Mouse (Mus musculus) embryonic facial prominence, embryonic 14.5 days (tissue): ENCODE measurements around the gene Fxr2. TPM values are rescaled to one million over a fixed set of nuclear protein-coding genes. Genes with fewer than 3 reads are reported as not detected.

ENCODE experiments used
- ATAC-seq: fragments of 200-750 bp; cut with Nextera tagmentation; 2 replicates; pipeline ENCODE4 v1.8.0; 2017; ENCODE audit warnings: low read depth, moderate number of reproducible peaks, moderate TSS enrichment
- DNase-seq: peaks from one replicate; pipeline ENCODE4 v3.0.0-alpha.2; 2015; ENCODE audit warnings: low spot score
- H3K27ac ChIP-seq: fragments of 300-500 bp; sonication (generic); replicated peaks from 2 replicates; pipeline ENCODE4 v1.5.1; 2014; ENCODE audit warnings: low read depth, mild to moderate bottlenecking, low read length, moderate library complexity
- H3K27me3 ChIP-seq: fragments of 300-500 bp; sonication (generic); replicated peaks from 2 replicates; pipeline ENCODE4 v1.6.1; 2014; ENCODE audit warnings: low read length; ENCODE audit not compliant: control insufficient read depth, insufficient read depth
- H3K36me3 ChIP-seq: fragments of 300-500 bp; sonication (generic); 2 replicates; pipeline ENCODE4 v1.6.1; 2014; ENCODE audit warnings: low read length, mixed read lengths; ENCODE audit not compliant: control insufficient read depth, insufficient read depth
- H3K4me1 ChIP-seq: fragments of 300-500 bp; sonication (generic); 2 replicates; pipeline ENCODE4 v1.6.1; 2014; ENCODE audit warnings: antibody characterized with exemption, low read length; ENCODE audit not compliant: control insufficient read depth, insufficient read depth
- H3K4me2 ChIP-seq: fragments of 300-500 bp; sonication (generic); 2 replicates; pipeline ENCODE4 v1.6.1; 2014; ENCODE audit warnings: low read depth, mild to moderate bottlenecking, low read length, moderate library complexity, mixed read lengths
- H3K4me3 ChIP-seq: fragments of 300-500 bp; sonication (generic); 2 replicates; pipeline ENCODE4 v1.5.1; 2014; ENCODE audit warnings: low read depth, mild to moderate bottlenecking, low read length
- H3K9ac ChIP-seq: fragments of 300-500 bp; sonication (generic); 2 replicates; pipeline ENCODE4 v1.6.1; 2014; ENCODE audit warnings: low read depth, mild to moderate bottlenecking, low read length, moderate library complexity, mixed read lengths
- H3K9me3 ChIP-seq: fragments of 300-500 bp; sonication (generic); 2 replicates; pipeline ENCODE4 v1.6.1; 2016; ENCODE audit warnings: low read length; ENCODE audit not compliant: control insufficient read depth
- WGBS: fragments of 180-500 bp; shearing (Covaris S2); extraction: QIAGEN DNeasy Blood & Tissue Kit; methylation state at CpG from one replicate; pipeline ENCODE4 v1.1.7; 2014; 5-methylcytosine and 5-hydroxymethylcytosine counted together
- polyA plus RNA-seq: library from polyadenylated mRNA; unstranded; fragments of >200 nt; fragmentation: Nextera tagmentation; extraction: Ambion mirVana; gene quantifications from 2 replicates; pipeline ENCODE4 v1.2.1, GENCODE M21; 2014

Gene Fxr2
- polyA plus RNA-seq: 25.4 and 26.3 TPM in 2 replicates

DNA sequence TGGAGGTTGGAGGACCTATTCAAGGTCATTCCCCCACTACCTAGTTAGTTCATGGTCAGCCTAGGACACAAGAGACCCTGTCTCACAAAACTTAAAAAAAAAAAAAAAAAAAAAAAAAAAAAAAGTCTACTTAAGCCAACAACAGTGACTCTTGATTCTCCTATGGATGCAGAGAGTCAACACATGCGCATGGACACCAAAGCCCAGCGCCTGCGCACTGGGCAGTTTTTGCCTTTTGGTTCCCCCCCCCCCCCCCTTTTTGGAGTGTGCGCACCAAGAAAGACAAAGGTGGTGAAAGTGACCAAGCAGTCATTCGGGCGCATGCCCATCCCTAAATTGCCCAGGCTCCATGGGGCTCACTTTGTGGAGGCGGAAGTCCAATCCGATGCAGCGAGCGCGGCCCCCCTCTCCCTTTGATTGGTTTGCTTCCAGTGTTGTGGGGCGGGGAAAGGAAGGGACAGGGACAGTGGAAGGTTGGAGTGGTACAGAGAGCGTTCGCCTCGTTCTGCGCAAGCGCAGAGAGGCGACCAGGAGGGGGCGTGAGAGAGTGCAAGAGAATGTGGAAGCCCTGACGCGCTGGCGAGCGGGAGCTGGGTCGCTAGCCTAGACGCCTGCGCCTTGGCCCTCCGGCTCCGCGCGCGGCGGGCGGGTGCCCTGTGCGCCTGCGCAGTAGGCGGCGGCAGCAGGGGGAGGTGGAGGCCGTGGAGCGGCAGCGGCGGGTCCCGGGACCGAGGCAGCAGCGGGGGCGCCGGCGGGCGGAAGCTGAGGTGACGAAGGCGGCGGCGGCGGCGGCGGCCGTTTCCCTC is at the start of gene Fxr2:
Fxr2 (plus strand) TSS at position 707 of the 806 bp plus-strand sequence.
- peak within 1 kb of the TSS; percentile 91 for H3K4me3 ChIP-seq
- under 1% methylated on average over 22 of the region's 56 CpGs for WGBS
- H3K27ac ChIP-seq: peak within 1 kb of the TSS; percentile 95
- H3K9ac ChIP-seq: peak within 1 kb of the TSS; percentile 96
- no peaks in the 10 kb centered on the region for H3K9me3 ChIP-seq
- ATAC-seq (peak; percentile 98), DNase-seq (peak; percentile 99)
- peaks cover 11% of the 10 kb centered on the region for H3K36me3 ChIP-seq
- H3K4me2 ChIP-seq: peak within 1 kb of the TSS; percentile 89
- peaks cover 25% of the 10 kb centered on the region for H3K4me1 ChIP-seq
- H3K27me3 ChIP-seq: no peaks in the 10 kb centered on the region

DNA sequence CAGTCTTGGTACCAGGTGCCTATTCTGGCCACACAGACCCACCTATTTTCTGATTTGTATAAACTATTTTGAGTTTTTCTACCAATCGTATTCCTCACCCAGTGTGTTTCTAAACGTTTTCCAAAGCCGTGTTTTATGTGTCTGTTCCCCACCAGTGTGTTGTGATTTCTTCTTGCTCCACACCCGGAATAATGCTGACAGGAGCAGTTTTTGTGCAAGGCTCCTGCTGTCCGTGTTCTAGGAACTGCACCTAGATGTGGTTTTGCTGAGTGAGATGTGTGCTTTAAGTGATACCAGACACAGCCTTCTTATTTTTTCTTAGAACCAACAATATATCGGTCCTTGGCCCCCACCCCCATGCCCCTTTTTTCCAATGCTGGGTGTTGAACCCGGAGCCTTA is 48.8 kb upstream of the Fxr2 start:
- no peaks in the 10 kb centered on the region for H3K9me3 ChIP-seq
- peaks cover 4% of the 10 kb centered on the region; the same call in 1 of the 2 replicates for H3K4me1 ChIP-seq
- peaks cover 31% of the 10 kb centered on the region for H3K36me3 ChIP-seq
- H3K4me2 ChIP-seq: no peak overlapping the region
- no peaks in the 10 kb centered on the region for H3K27me3 ChIP-seq
- no peak overlapping the region for H3K4me3 ChIP-seq
- WGBS: 81% methylated on average over 7 of the region's 7 CpGs
- H3K9ac ChIP-seq: no peak overlapping the region
- DNase-seq: no peak
- no peak overlapping the region for H3K27ac ChIP-seq
- ATAC-seq: no peak

DNA sequence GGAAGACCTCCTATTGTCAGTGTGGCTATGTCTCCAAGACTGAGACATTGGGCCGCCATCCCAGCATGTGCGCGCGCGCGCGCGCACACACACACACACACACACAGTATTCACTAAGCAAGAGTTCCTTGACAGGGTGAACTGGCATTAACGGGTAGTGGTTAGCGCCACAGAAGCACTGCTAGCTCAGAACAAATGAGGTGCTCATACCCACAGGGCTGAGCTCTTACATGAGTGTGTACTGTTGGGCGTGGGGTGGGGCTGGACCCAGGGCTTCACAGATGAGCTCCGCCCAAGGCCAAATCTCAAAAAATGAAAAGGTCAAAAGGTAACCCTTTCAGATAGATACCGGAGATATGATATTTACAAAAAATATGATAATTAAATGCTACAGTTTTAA is 47.9 kb upstream of the Fxr2 start:
- Histone ChIP-seq H3K4me1 (peaks cover 4% of the 10 kb centered on the region; the same call in 1 of the 2 replicates), H3K27me3 (no peaks in the 10 kb centered on the region), H3K36me3 (peaks cover 40% of the 10 kb centered on the region), H3K9me3 (no peaks in the 10 kb centered on the region), H3K4me3 (no peak overlapping the region), H3K4me2 (no peak overlapping the region), H3K9ac (no peak overlapping the region), H3K27ac (no peak overlapping the region)
- DNase-seq: no peak
- ATAC-seq: no peak
- WGBS: 95% methylated on average over 13 of the region's 13 CpGs

DNA sequence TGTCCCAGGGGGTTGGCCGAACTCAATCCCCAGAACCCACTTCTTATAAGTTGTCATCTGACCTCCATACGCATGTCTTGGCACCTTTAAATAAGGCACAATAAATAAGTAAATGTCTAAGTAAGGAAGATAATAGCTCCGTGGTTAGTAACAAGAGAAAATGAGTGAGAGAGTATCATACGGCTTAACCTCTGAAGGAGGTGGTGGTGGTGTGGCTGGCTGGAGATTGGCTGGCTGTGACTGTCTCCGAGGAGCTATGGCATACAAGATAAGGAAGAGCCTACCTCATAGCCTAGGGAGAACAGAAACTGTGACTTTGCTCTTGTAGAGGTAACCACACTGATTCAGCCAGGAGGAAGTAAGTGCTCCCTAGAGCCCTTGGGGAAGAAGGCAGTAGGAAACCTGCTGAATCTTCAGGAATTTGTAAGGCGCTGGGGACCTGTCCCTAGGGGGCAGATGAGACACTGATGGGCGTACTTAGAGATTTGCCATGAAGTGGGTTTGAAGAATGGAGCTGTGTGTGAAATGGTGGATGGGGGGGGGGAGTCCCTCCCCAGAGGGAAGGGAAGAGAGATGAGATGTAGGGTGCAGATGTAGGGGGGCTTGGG is 47.0 kb upstream of the Fxr2 start:
- Histone ChIP-seq H3K27me3 (no peaks in the 10 kb centered on the region), H3K9me3 (no peaks in the 10 kb centered on the region), H3K4me2 (no peak overlapping the region), H3K27ac (no peak overlapping the region), H3K4me1 (peaks cover 4% of the 10 kb centered on the region; the same call in 1 of the 2 replicates), H3K4me3 (no peak overlapping the region), H3K9ac (no peak overlapping the region), H3K36me3 (peaks cover 49% of the 10 kb centered on the region)
- ATAC-seq: no peak
- WGBS: 81% methylated on average over 7 of the region's 7 CpGs
- DNase-seq: no peak

DNA sequence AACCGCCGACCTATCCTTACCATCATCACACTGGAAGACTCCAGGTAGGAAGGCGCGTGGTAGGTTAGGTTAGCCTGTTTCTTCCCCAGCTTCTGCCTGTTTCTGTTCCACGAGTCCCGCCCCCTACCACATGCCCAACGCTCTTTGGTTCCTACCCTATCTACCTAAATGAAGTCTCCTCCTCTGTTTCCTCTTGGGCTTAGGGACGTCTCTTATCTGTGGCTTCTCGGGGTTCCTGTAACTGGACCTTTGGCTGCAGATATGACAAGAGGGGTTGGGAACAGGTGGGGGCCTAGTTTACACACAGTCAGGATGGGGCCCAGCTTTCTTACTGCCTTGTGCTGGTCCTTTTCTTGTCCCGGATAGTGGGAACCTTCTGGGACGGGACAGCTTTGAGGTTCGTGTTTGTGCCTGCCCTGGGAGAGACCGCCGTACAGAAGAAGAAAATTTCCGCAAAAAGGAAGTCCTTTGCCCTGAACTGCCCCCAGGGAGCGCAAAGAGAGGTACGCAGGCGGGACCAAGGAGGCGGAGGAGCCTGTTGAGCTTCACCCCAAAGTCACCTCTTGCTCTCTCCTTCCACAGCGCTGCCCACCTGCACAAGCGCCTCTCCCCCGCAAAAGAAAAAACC is 43.5 kb upstream of the Fxr2 start:
- peaks cover 74% of the 10 kb centered on the region for H3K36me3 ChIP-seq
- DNase-seq (no peak), ATAC-seq (no peak)

DNA sequence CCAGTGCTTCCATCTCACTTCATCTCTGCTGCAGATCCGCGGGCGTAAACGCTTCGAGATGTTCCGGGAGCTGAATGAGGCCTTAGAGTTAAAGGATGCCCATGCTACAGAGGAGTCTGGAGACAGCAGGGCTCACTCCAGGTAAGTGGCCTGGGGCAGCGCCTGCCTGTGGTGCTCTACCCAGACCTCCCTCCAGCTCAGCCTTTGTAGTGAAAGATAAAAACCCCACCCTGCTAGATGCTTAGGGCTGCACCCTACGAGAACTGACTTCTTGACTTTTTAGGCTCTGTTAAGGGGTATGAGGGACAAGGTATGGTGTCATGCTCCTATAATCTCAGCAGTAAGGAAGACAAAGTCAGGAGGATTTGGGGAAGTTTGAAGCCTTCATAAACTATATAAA is 42.2 kb upstream of the Fxr2 start:
- 93% methylated on average over 8 of the region's 8 CpGs for WGBS
- DNase-seq: no peak

More for the DNA sequence above, 43.5 kb upstream of the Fxr2 start:
- 91% methylated on average over 22 of the region's 22 CpGs for WGBS
- Histone ChIP-seq H3K4me2 (no peak overlapping the region), H3K4me1 (no peaks in the 10 kb centered on the region), H3K9me3 (no peaks in the 10 kb centered on the region), H3K27ac (no peak overlapping the region), H3K4me3 (no peak overlapping the region), H3K9ac (no peak overlapping the region), H3K27me3 (no peaks in the 10 kb centered on the region)

DNA sequence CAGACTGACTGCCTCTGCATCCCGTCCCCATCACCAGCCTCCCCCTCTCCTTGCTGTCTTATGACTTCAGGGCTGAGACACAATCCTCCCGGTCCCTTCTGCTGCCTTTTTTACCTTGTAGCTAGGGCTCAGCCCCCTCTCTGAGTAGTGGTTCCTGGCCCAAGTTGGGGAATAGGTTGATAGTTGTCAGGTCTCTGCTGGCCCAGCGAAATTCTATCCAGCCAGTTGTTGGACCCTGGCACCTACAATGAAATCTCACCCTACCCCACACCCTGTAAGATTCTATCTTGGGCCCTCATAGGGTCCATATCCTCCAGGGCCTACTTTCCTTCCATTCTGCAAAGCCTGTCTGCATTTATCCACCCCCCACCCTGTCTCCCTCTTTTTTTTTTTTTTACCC is 41.4 kb upstream of the Fxr2 start:
- H3K27me3 ChIP-seq: no peaks in the 10 kb centered on the region
- WGBS: 91% methylated on average over 3 of the region's 3 CpGs
- no peak for DNase-seq

More for the DNA sequence above, 42.2 kb upstream of the Fxr2 start:
- no peaks in the 10 kb centered on the region for H3K9me3 ChIP-seq
- ATAC-seq: no peak
- H3K4me3 ChIP-seq: no peak overlapping the region
- H3K9ac ChIP-seq: no peak overlapping the region
- no peaks in the 10 kb centered on the region for H3K27me3 ChIP-seq
- no peak overlapping the region for H3K4me2 ChIP-seq
- no peak overlapping the region for H3K27ac ChIP-seq
- peaks cover 81% of the 10 kb centered on the region for H3K36me3 ChIP-seq
- no peaks in the 10 kb centered on the region for H3K4me1 ChIP-seq

DNA sequence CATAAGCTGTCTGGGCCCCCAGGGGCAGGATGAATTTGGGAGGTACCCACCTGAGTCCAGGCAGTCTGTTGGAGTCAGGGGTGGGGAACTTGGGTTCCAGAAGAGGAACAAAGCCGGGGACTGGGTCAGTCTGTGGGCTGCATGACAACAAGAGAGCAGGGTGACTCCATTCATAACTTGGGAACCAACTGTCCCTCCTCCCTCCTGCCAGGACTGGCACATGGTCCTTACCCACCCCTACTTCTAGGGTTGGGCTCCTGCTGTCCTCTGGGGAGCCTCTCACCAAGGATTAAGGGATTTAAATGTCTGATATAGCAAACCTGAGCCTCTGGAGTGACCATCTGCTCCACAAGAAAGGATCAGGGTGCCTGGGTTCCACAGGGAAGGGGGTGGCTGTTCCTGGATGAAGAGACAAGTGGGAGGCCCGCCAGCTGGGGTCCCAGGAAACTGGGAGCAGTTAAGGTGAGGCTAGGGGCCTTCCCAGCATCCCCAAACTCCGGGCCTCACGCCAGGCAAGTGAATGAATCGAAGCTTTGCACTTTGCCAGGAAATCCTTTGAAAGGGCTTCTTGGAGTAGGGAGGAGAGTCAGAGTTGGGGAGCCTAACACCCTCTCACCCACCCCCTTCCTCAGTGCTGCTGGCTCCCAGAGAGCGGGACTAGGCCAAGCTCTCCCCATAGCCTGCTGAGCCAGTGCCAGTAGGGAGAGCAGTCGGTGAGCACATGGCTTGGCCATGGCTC is 40.7 kb upstream of the Fxr2 start:
- no peak overlapping the region for H3K4me3 ChIP-seq
- ATAC-seq: 0 out of 2 replicates have a peak, but pooled peaks have one; percentile 22
- H3K4me1 ChIP-seq: no peaks in the 10 kb centered on the region
- H3K9me3 ChIP-seq: no peaks in the 10 kb centered on the region
- H3K4me2 ChIP-seq: no peak overlapping the region
- peak; percentile 4 for DNase-seq
- H3K9ac ChIP-seq: no peak overlapping the region
- WGBS: 81% methylated on average over 7 of the region's 7 CpGs
- peaks cover 77% of the 10 kb centered on the region for H3K36me3 ChIP-seq
- no peak overlapping the region for H3K27ac ChIP-seq
- H3K27me3 ChIP-seq: no peaks in the 10 kb centered on the region

More for the DNA sequence above, 41.4 kb upstream of the Fxr2 start:
- H3K9ac ChIP-seq: no peak overlapping the region
- no peaks in the 10 kb centered on the region for H3K9me3 ChIP-seq
- no peak overlapping the region for H3K4me2 ChIP-seq
- H3K4me3 ChIP-seq: no peak overlapping the region
- peaks cover 82% of the 10 kb centered on the region for H3K36me3 ChIP-seq
- no peak overlapping the region for H3K27ac ChIP-seq
- H3K4me1 ChIP-seq: no peaks in the 10 kb centered on the region
- no peak for ATAC-seq
